Mouse (Mus musculus) G1E-ER4 (cell line): ENCODE data around the gene Eif3m. TPM values are rescaled to one million over a fixed set of nuclear protein-coding genes. Genes with fewer than 3 reads are reported as not detected.

Experiments used
- GATA1 ChIP-seq: IDR thresholded peaks from one replicate; pipeline ENCODE4 v1.8.0; 2012; ENCODE audit warnings: low read length, inconsistent platforms
- polyA plus RNA-seq: library from polyadenylated mRNA; stranded (reverse); fragments of >175 nt; gene quantifications from 2 replicates; pipeline ENCODE4 v1.2.3, GENCODE M21; 2012

The Eif3m gene
- 5.3 and 9.9 TPM in 2 replicates for polyA plus RNA-seq

GRCm38 (mm10) chr2:105016967-105017287 lies at the start of gene Eif3m:
Gene Eif3m (minus strand): TSS chr2:105017080.
- no peak for TF ChIP-seq GATA1

- no peak for TF ChIP-seq GATA1
Measured at GRCm38 (mm10) chr2:105062741-105063372, 46.0 kb upstream of the Eif3m start.

GRCm38 (mm10) chr2:105058577-105059116 lies 41.8 kb upstream of the Eif3m start:
- no peak for TF ChIP-seq GATA1

- no peak for TF ChIP-seq GATA1
Measured at GRCm38 (mm10) chr2:105055529-105055928, 38.6 kb upstream of the Eif3m start.

GRCm38 (mm10) chr2:105048301-105048700 lies 31.4 kb upstream of the Eif3m start:
- no peak for TF ChIP-seq GATA1

- TF ChIP-seq GATA1 = no peak
Measured at GRCm38 (mm10) chr2:105043152-105043551, 26.3 kb upstream of the Eif3m start.

- TF ChIP-seq GATA1 = no peak
Measured at GRCm38 (mm10) chr2:105040859-105041258, 24.0 kb upstream of the Eif3m start.

- no peak for TF ChIP-seq GATA1
Measured at GRCm38 (mm10) chr2:105038879-105039278, 22.0 kb upstream of the Eif3m start.

- no peak for TF ChIP-seq GATA1
Measured at GRCm38 (mm10) chr2:105037956-105038569, 21.2 kb upstream of the Eif3m start.

- TF ChIP-seq GATA1 = no peak
Measured at GRCm38 (mm10) chr2:105036401-105037070, 19.7 kb upstream of the Eif3m start.

GRCm38 (mm10) chr2:105035985-105036384 lies 19.1 kb upstream of the Eif3m start:
- TF ChIP-seq GATA1 = no peak

- TF ChIP-seq GATA1 = no peak
Measured at GRCm38 (mm10) chr2:105034084-105034483, 17.2 kb upstream of the Eif3m start.

- no peak for TF ChIP-seq GATA1
Measured at GRCm38 (mm10) chr2:105030505-105030904, 13.6 kb upstream of the Eif3m start.

GRCm38 (mm10) chr2:105028806-105029205 lies 11.9 kb upstream of the Eif3m start:
- TF ChIP-seq GATA1 = no peak

GRCm38 (mm10) chr2:105026950-105027695 lies 10.2 kb upstream of the Eif3m start:
- TF ChIP-seq GATA1 = no peak

GRCm38 (mm10) chr2:105023815-105024214 lies 6.9 kb upstream of the Eif3m start:
- no peak for TF ChIP-seq GATA1

GRCm38 (mm10) chr2:105023031-105023615 lies 6.2 kb upstream of the Eif3m start:
- TF ChIP-seq GATA1 = peak; percentile 45
